Mouse (Mus musculus) CH12.LX (cell line): Measurements from ENCODE around the gene Myh9.

Source experiments
- EP300 ChIP-seq: IDR thresholded peaks from 2 replicates; pipeline ENCODE4 v1.6.1; 2011; ENCODE audit warnings: low read length, improper control_type of control experiment
- MEF2A ChIP-seq: IDR thresholded peaks from 2 replicates; pipeline ENCODE4 v1.6.1; 2014; ENCODE audit warnings: low read depth, mild to moderate bottlenecking, inconsistent platforms, low read length, improper control_type of control experiment, borderline replicate concordance
- TCF12 ChIP-seq: IDR thresholded peaks from 2 replicates; pipeline ENCODE4 v1.6.1; 2014; ENCODE audit warnings: low read depth, mild to moderate bottlenecking, inconsistent platforms, low read length, improper control_type of control experiment
- ZMIZ1 ChIP-seq: IDR thresholded peaks from 2 replicates; pipeline ENCODE4 v1.6.1; 2012; ENCODE audit warnings: low read depth, mild to moderate bottlenecking, inconsistent platforms, low read length, improper control_type of control experiment

DNA sequence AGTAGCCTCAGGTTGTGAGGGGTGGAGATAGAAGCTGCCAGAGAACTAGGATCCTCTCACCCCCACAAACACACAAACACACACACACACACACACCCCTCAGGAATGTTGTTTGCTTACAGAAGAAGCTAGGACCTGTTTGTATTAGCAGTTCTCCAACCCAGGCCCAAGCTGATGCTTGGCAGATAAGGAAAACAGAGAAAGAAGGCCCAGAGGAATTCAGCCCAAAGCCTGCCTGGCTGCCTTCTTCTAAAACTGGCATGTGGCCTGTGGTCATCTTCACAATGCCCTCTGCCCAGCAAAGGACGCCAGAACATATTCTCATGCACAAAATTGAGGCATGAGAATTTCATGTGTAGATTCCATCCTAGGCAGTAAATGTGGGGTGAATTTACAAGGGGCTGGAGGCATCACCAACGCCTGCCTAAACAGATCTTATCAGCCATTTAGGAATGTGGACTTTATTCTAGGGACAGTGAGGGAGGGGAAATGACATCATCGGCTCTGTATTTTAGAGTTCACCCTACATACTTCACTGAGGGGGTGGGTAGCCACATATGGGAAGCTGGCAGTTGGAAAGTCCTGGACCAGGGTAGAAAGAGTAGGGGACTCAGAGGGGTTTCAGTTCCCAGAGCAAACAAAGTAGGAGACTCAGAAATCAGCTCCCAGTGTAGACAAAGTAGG lies 21.4 kb downstream of the Myh9 start:
- TF ChIP-seq MEF2A = no peak
- no peak for TF ChIP-seq EP300
- no peak for TF ChIP-seq ZMIZ1
- TF ChIP-seq TCF12 = no peak
